Mouse (Mus musculus) midbrain, embryonic 16.5 days (tissue): ENCODE measurements around the gene Pdhb. TPM values are rescaled to one million over a fixed set of nuclear protein-coding genes. Genes with fewer than 3 reads are reported as not detected.
A peak's percentile ranks its signal among the peaks of the same experiment; 100 is the strongest.

Experiments used
- ATAC-seq: fragments of 200-750 bp; cut with Nextera tagmentation; 2 replicates; pipeline ENCODE4 v1.8.0; 2017; ENCODE audit warnings: moderate TSS enrichment
- H3K27ac ChIP-seq: fragments of 300-500 bp; sonication (generic); 2 replicates; pipeline ENCODE4 v1.5.1; 2014; ENCODE audit warnings: mild to moderate bottlenecking, low read length, mixed read lengths
- H3K27me3 ChIP-seq: fragments of 300-500 bp; sonication (generic); 2 replicates; pipeline ENCODE4 v1.6.1; 2014; ENCODE audit warnings: low read depth, low read length, mixed read lengths; ENCODE audit not compliant: control insufficient read depth, insufficient read depth
- H3K36me3 ChIP-seq: fragments of 300-500 bp; sonication (generic); 2 replicates; pipeline ENCODE4 v1.6.1; 2014; ENCODE audit warnings: mild to moderate bottlenecking, low read length, moderate library complexity, mixed read lengths; ENCODE audit not compliant: control insufficient read depth, insufficient read depth
- H3K4me1 ChIP-seq: fragments of 300-500 bp; sonication (generic); 2 replicates; pipeline ENCODE4 v1.6.1; 2014; ENCODE audit warnings: mild to moderate bottlenecking, low read length, mixed read lengths; ENCODE audit not compliant: control insufficient read depth, insufficient read depth
- H3K4me2 ChIP-seq: fragments of 300-500 bp; sonication (generic); 2 replicates; pipeline ENCODE4 v1.6.1; 2014; ENCODE audit warnings: mild to moderate bottlenecking, low read length, mixed read lengths
- H3K4me3 ChIP-seq: fragments of 300-500 bp; sonication (generic); 2 replicates; pipeline ENCODE4 v1.5.1; 2014; ENCODE audit warnings: low read depth, mild to moderate bottlenecking, low read length, moderate library complexity, mixed read lengths
- H3K9ac ChIP-seq: fragments of 300-500 bp; sonication (generic); 2 replicates; pipeline ENCODE4 v1.6.1; 2014; ENCODE audit warnings: low read depth, low read length, mixed read lengths
- H3K9me3 ChIP-seq: fragments of 300-500 bp; sonication (generic); replicated peaks from 2 replicates; pipeline ENCODE4 v1.6.1; 2014; ENCODE audit warnings: mild to moderate bottlenecking, low read length, mixed read lengths; ENCODE audit not compliant: control insufficient read depth, poor library complexity, severe bottlenecking
- WGBS: fragments of 180-500 bp; shearing (Covaris S2); extraction: QIAGEN DNeasy Blood & Tissue Kit; methylation state at CpG from one replicate; pipeline ENCODE4 v1.1.7; 2014; 5-methylcytosine and 5-hydroxymethylcytosine counted together
- polyA plus RNA-seq: library from polyadenylated mRNA; unstranded; fragments of >200 nt; fragmentation: Nextera tagmentation; extraction: Ambion mirVana; gene quantifications from 2 replicates; pipeline ENCODE4 v1.2.1, GENCODE M21; 2015

The Pdhb gene
- polyA plus RNA-seq, result 255 and 256 TPM in 2 replicates

- no peaks in the 10 kb centered on the region for H3K27me3 ChIP-seq
- peak within 1 kb of the TSS; percentile 80 for H3K4me2 ChIP-seq
- H3K9ac ChIP-seq, result peak within 1 kb of the TSS; percentile 79
- H3K36me3 ChIP-seq, result peaks cover 19% of the 10 kb centered on the region
- H3K4me1 ChIP-seq, result peaks cover 7% of the 10 kb centered on the region
- peak; percentile 100 for ATAC-seq
- H3K4me3 ChIP-seq, result peak within 1 kb of the TSS; percentile 61
- under 1% methylated on average over 63 of the region's 64 CpGs for WGBS
- no peaks in the 10 kb centered on the region for H3K9me3 ChIP-seq
- peak within 1 kb of the TSS; percentile 85 for H3K27ac ChIP-seq
Observed at GRCm38 (mm10) chr14:8172507-8173410, at the start of gene Pdhb. Pdhb (minus strand) TSS chr14:8173025.

- H3K36me3 ChIP-seq, result peaks cover 8% of the 10 kb centered on the region
- WGBS, result 97% methylated on average over 16 of the region's 16 CpGs
- H3K27ac ChIP-seq, result no peak overlapping the region
- no peak for ATAC-seq
- H3K4me1 ChIP-seq, result peaks cover 15% of the 10 kb centered on the region
- no peaks in the 10 kb centered on the region for H3K27me3 ChIP-seq
- H3K9me3 ChIP-seq, result no peaks in the 10 kb centered on the region
- H3K4me3 ChIP-seq, result no peak overlapping the region
- no peak overlapping the region for H3K4me2 ChIP-seq
- H3K9ac ChIP-seq, result no peak overlapping the region
Observed at GRCm38 (mm10) chr14:8222561-8222960, 49.7 kb upstream of the Pdhb start.

- no peak overlapping the region for H3K27ac ChIP-seq
- H3K27me3 ChIP-seq, result no peaks in the 10 kb centered on the region
- H3K4me2 ChIP-seq, result no peak overlapping the region
- no peak overlapping the region for H3K9ac ChIP-seq
- ATAC-seq, result no peak
- no peak overlapping the region for H3K4me3 ChIP-seq
- H3K4me1 ChIP-seq, result peaks cover 18% of the 10 kb centered on the region
- H3K9me3 ChIP-seq, result no peaks in the 10 kb centered on the region
- peaks cover 8% of the 10 kb centered on the region for H3K36me3 ChIP-seq
- WGBS, result 95% methylated on average over 2 of the region's 2 CpGs
Observed at GRCm38 (mm10) chr14:8220912-8221311, 48.1 kb upstream of the Pdhb start.

- Histone ChIP-seq H3K4me1 (peaks cover 24% of the 10 kb centered on the region), H3K4me2 (no peak overlapping the region), H3K27ac (no peak overlapping the region), H3K4me3 (no peak overlapping the region), H3K9ac (no peak overlapping the region), H3K27me3 (no peaks in the 10 kb centered on the region), H3K9me3 (no peaks in the 10 kb centered on the region), H3K36me3 (peaks cover 8% of the 10 kb centered on the region)
- no peak for ATAC-seq
- 53% methylated on average over 7 of the region's 7 CpGs for WGBS
Observed at GRCm38 (mm10) chr14:8220306-8220705, 47.5 kb upstream of the Pdhb start.

- 29% methylated on average over 11 of the region's 11 CpGs for WGBS
- Histone ChIP-seq H3K27me3 (no peaks in the 10 kb centered on the region), H3K36me3 (peaks cover 8% of the 10 kb centered on the region), H3K4me2 (no peak overlapping the region; the same call in 1 of the 2 replicates), H3K4me3 (no peak overlapping the region), H3K27ac (no peak overlapping the region), H3K4me1 (peaks cover 28% of the 10 kb centered on the region), H3K9me3 (no peaks in the 10 kb centered on the region), H3K9ac (no peak overlapping the region)
- ATAC-seq, result no peak
Observed at GRCm38 (mm10) chr14:8219876-8220275, 47.1 kb upstream of the Pdhb start.

GRCm38 (mm10) chr14:8218730-8219380 is 46.0 kb upstream of the Pdhb start:
- WGBS, result 10% methylated on average over 10 of the region's 10 CpGs
- Histone ChIP-seq H3K27ac (peak overlapping the region; percentile 18; the same call in 1 of the 2 replicates), H3K4me2 (0 out of 2 replicates have a peak overlapping the region, but pooled peaks have one; percentile 1), H3K9me3 (no peaks in the 10 kb centered on the region), H3K36me3 (peaks cover 8% of the 10 kb centered on the region), H3K4me1 (peaks cover 30% of the 10 kb centered on the region), H3K27me3 (no peaks in the 10 kb centered on the region), H3K4me3 (no peak overlapping the region), H3K9ac (no peak overlapping the region)
- no peak for ATAC-seq

- no peak overlapping the region for H3K9ac ChIP-seq
- no peak overlapping the region for H3K4me3 ChIP-seq
- H3K4me2 ChIP-seq, result 0 out of 2 replicates have a peak overlapping the region, but pooled peaks have one; percentile 1
- H3K4me1 ChIP-seq, result peaks cover 30% of the 10 kb centered on the region
- no peaks in the 10 kb centered on the region for H3K27me3 ChIP-seq
- ATAC-seq, result no peak
- H3K36me3 ChIP-seq, result peaks cover 8% of the 10 kb centered on the region
- WGBS, result 26% methylated on average over 7 of the region's 7 CpGs
- no peaks in the 10 kb centered on the region for H3K9me3 ChIP-seq
- peak overlapping the region; percentile 18; the same call in 1 of the 2 replicates for H3K27ac ChIP-seq
Observed at GRCm38 (mm10) chr14:8218238-8218637, 45.4 kb upstream of the Pdhb start.

- peaks cover 30% of the 10 kb centered on the region for H3K4me1 ChIP-seq
- no peak overlapping the region for H3K9ac ChIP-seq
- no peaks in the 10 kb centered on the region for H3K36me3 ChIP-seq
- peak overlapping the region; percentile 77; the same call in 1 of the 2 replicates for H3K4me3 ChIP-seq
- H3K27ac ChIP-seq, result no peak overlapping the region
- no peaks in the 10 kb centered on the region for H3K27me3 ChIP-seq
- ATAC-seq, result no peak
- no peaks in the 10 kb centered on the region for H3K9me3 ChIP-seq
- WGBS, result 64% methylated on average over 5 of the region's 5 CpGs
- peak overlapping the region; percentile 76 for H3K4me2 ChIP-seq
Observed at GRCm38 (mm10) chr14:8216100-8216499, 43.3 kb upstream of the Pdhb start.
